Mouse (Mus musculus) midbrain, embryonic 15.5 days (tissue): Measurements from ENCODE around the gene Naa38. TPM values are rescaled to one million over a fixed set of nuclear protein-coding genes. Genes with fewer than 3 reads are reported as not detected.

ENCODE experiments used
- ATAC-seq: fragments of 200-750 bp; cut with Nextera tagmentation; replicated peaks from 2 replicates; pipeline ENCODE4 v1.8.0; 2017; ENCODE audit warnings: moderate TSS enrichment
- H3K27ac ChIP-seq: fragments of 300-500 bp; sonication (generic); 2 replicates; pipeline ENCODE4 v1.5.1; 2015; ENCODE audit warnings: mild to moderate bottlenecking, inconsistent platforms
- H3K27me3 ChIP-seq: fragments of 300-500 bp; sonication (generic); replicated peaks from 2 replicates; pipeline ENCODE4 v1.6.1; 2015; ENCODE audit warnings: inconsistent platforms
- H3K36me3 ChIP-seq: fragments of 300-500 bp; sonication (generic); replicated peaks from 2 replicates; pipeline ENCODE4 v1.6.1; 2015; ENCODE audit warnings: inconsistent platforms
- H3K4me1 ChIP-seq: fragments of 300-500 bp; sonication (generic); 2 replicates; pipeline ENCODE4 v1.6.1; 2015; ENCODE audit warnings: inconsistent platforms
- H3K4me2 ChIP-seq: fragments of 300-500 bp; sonication (generic); 2 replicates; pipeline ENCODE4 v1.6.1; 2015; ENCODE audit warnings: inconsistent platforms, mild to moderate bottlenecking, moderate library complexity
- H3K4me3 ChIP-seq: fragments of 300-500 bp; sonication (generic); 2 replicates; pipeline ENCODE4 v1.5.1; 2015; ENCODE audit warnings: mild to moderate bottlenecking, inconsistent platforms
- H3K9ac ChIP-seq: fragments of 300-500 bp; sonication (generic); 2 replicates; pipeline ENCODE4 v1.6.1; 2015; ENCODE audit warnings: mild to moderate bottlenecking, inconsistent platforms
- H3K9me3 ChIP-seq: fragments of 300-500 bp; sonication (generic); 2 replicates; pipeline ENCODE4 v1.6.1; 2016; ENCODE audit warnings: inconsistent platforms
- WGBS: fragments of 180-500 bp; shearing (Covaris S2); methylation state at CpG from one replicate; pipeline ENCODE4 v1.1.7; 2015; ENCODE audit warnings: mixed read lengths; 5-methylcytosine and 5-hydroxymethylcytosine counted together
- polyA plus RNA-seq: library from polyadenylated mRNA; unstranded; fragments of >200 nt; fragmentation: Nextera tagmentation; extraction: Ambion mirVana; gene quantifications from 2 replicates; pipeline ENCODE4 v1.2.1, GENCODE M21; 2015

The Naa38 gene
- polyA plus RNA-seq, 1 experiment from 2014 or later = 101 TPM

DNA sequence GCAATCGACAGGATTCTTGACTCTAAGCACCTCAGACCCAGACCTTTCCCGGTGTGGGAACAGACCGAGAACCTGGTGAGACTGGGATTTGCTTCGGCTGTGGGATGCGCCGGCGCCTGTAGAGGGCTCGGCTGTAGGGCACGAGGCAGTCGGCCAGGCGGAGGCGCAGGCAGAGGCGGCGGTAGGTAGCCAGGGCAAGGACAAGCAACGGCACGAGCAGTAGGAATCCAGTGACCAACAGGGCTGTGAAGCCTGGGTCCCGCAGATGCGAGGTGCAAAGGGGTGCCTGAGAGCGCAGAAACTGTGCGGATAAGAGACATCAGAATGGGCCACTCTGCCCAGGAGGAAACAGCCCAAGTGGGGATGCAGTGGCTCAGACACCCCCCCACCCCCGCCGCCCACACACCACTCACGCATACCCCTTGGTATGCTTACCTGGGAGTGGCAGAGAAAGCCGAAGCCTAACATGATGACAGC, 2.3 kb downstream of the Naa38 start:
- ATAC-seq = no peak

GRCm38 (mm10) chr11:69398059-69398458, 2.8 kb downstream of the Naa38 start, which contains the start of gene Tmem88:
TSS of gene Tmem88 (minus strand) at chr11:69398234.
- H3K4me3 ChIP-seq = peak within 1 kb of the TSS; percentile 2
- WGBS = 4% methylated on average over 16 of the region's 16 CpGs
- H3K9ac ChIP-seq = no peak within 1 kb of the TSS
- peaks cover 32% of the 10 kb centered on the region for H3K36me3 ChIP-seq
- H3K4me2 ChIP-seq = peak within 1 kb of the TSS; percentile 27
- no peaks in the 10 kb centered on the region for H3K9me3 ChIP-seq
- H3K27me3 ChIP-seq = 0 out of 2 replicates have a peak, but pooled peaks cover 6% of the 10 kb centered on the region
- no peak for ATAC-seq
- H3K4me1 ChIP-seq = peaks cover 23% of the 10 kb centered on the region
- H3K27ac ChIP-seq = no peak within 1 kb of the TSS

More for the DNA sequence above, 2.3 kb downstream of the Naa38 start:
- Histone ChIP-seq H3K9ac (no peak overlapping the region), H3K4me1 (peaks cover 23% of the 10 kb centered on the region), H3K27ac (no peak overlapping the region), H3K4me3 (peak overlapping the region; percentile 2; the same call in 1 of the 2 replicates), H3K36me3 (peaks cover 28% of the 10 kb centered on the region), H3K4me2 (peak overlapping the region; percentile 27), H3K9me3 (no peaks in the 10 kb centered on the region), H3K27me3 (0 out of 2 replicates have a peak, but pooled peaks cover 6% of the 10 kb centered on the region)
- 9% methylated on average over 24 of the region's 24 CpGs for WGBS

GRCm38 (mm10) chr11:69398486-69399200, 3.4 kb downstream of the Naa38 start:
- Histone ChIP-seq H3K4me2 (no peak overlapping the region), H3K27me3 (0 out of 2 replicates have a peak, but pooled peaks cover 6% of the 10 kb centered on the region), H3K27ac (no peak overlapping the region), H3K9ac (no peak overlapping the region), H3K36me3 (peaks cover 37% of the 10 kb centered on the region), H3K9me3 (no peaks in the 10 kb centered on the region), H3K4me1 (peaks cover 23% of the 10 kb centered on the region), H3K4me3 (no peak overlapping the region)
- WGBS = 18% methylated on average over 21 of the region's 21 CpGs
- no peak for ATAC-seq

DNA sequence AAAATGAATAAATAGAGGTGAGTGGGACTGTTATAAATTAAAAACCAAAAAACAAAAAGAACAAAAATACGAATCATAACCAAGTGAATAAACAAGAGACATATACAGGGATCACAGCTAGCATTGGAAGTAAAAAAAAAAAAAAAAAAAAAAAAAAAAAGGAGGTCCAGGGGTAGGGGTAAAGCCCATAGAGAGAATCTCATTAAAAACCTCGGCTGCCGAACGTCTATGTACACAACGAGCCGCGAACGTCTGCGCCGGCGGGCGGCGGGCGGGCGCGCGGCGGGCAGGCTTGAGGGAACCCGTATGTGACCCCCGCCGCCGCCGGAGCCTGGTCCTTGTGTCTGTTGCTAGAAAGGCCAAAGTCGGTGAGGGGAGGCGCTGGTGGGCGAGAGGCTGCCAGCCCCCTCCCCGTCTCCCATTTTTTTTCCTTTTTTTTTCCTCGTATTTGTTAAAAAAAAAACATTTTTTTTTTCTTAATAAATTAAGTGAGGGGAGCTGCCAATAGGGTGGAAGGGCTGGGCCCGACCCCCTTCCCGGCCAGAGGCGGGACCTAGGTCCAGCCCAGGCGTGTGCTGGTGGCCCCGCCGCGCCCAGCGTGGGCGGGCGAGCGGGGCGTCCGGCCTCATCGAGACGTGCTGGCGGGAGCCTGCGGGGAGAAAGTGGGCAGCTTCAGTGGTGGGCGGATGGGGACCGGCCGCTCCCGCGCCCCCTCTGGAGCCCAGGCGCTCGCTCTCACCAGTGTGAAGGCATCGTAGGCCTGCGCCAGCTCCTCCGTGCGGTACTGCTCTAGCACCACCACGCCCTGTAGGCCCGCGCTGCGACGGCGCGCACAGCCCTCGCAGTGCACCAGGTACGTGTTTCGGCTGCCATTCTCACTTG, 4.2 kb downstream of the Naa38 start:
- Histone ChIP-seq H3K9me3 (no peaks in the 10 kb centered on the region), H3K4me2 (no peak overlapping the region), H3K27ac (no peak overlapping the region), H3K4me3 (no peak overlapping the region), H3K36me3 (peaks cover 45% of the 10 kb centered on the region), H3K4me1 (peaks cover 17% of the 10 kb centered on the region), H3K9ac (no peak overlapping the region), H3K27me3 (0 out of 2 replicates have a peak, but pooled peaks cover 6% of the 10 kb centered on the region)
- 21% methylated on average over 58 of the region's 66 CpGs for WGBS
- no peak for ATAC-seq

GRCm38 (mm10) chr11:69400083-69400850, 5.0 kb downstream of the Naa38 start:
- Histone ChIP-seq H3K9ac (no peak overlapping the region), H3K36me3 (peaks cover 51% of the 10 kb centered on the region), H3K4me2 (no peak overlapping the region), H3K9me3 (no peaks in the 10 kb centered on the region), H3K27me3 (0 out of 2 replicates have a peak, but pooled peaks cover 6% of the 10 kb centered on the region), H3K4me1 (peaks cover 16% of the 10 kb centered on the region), H3K4me3 (no peak overlapping the region), H3K27ac (no peak overlapping the region)
- 79% methylated on average over 25 of the region's 25 CpGs for WGBS
- no peak for ATAC-seq

GRCm38 (mm10) chr11:69401210-69401637, 5.9 kb downstream of the Naa38 start:
- no peak overlapping the region for H3K4me3 ChIP-seq

GRCm38 (mm10) chr11:69401987-69402386, 6.7 kb downstream of the Naa38 start:
- Histone ChIP-seq H3K27me3 (0 out of 2 replicates have a peak, but pooled peaks cover 6% of the 10 kb centered on the region), H3K9ac (no peak overlapping the region), H3K36me3 (peaks cover 67% of the 10 kb centered on the region), H3K4me2 (no peak overlapping the region), H3K4me1 (peaks cover 7% of the 10 kb centered on the region), H3K9me3 (no peaks in the 10 kb centered on the region), H3K4me3 (no peak overlapping the region), H3K27ac (0 out of 2 replicates have a peak overlapping the region, but pooled peaks have one; percentile 2)
- 87% methylated on average over 12 of the region's 12 CpGs for WGBS
- ATAC-seq = no peak

More at GRCm38 (mm10) chr11:69401210-69401637, 5.9 kb downstream of the Naa38 start:
- WGBS = 19% methylated on average over 22 of the region's 22 CpGs
- H3K4me2 ChIP-seq = no peak overlapping the region
- H3K9me3 ChIP-seq = no peaks in the 10 kb centered on the region
- H3K9ac ChIP-seq = no peak overlapping the region
- H3K4me1 ChIP-seq = peaks cover 13% of the 10 kb centered on the region
- peak; percentile 70 for ATAC-seq
- H3K27me3 ChIP-seq = 0 out of 2 replicates have a peak, but pooled peaks cover 6% of the 10 kb centered on the region
- H3K27ac ChIP-seq = 0 out of 2 replicates have a peak overlapping the region, but pooled peaks have one; percentile 2
- peaks cover 61% of the 10 kb centered on the region for H3K36me3 ChIP-seq

DNA sequence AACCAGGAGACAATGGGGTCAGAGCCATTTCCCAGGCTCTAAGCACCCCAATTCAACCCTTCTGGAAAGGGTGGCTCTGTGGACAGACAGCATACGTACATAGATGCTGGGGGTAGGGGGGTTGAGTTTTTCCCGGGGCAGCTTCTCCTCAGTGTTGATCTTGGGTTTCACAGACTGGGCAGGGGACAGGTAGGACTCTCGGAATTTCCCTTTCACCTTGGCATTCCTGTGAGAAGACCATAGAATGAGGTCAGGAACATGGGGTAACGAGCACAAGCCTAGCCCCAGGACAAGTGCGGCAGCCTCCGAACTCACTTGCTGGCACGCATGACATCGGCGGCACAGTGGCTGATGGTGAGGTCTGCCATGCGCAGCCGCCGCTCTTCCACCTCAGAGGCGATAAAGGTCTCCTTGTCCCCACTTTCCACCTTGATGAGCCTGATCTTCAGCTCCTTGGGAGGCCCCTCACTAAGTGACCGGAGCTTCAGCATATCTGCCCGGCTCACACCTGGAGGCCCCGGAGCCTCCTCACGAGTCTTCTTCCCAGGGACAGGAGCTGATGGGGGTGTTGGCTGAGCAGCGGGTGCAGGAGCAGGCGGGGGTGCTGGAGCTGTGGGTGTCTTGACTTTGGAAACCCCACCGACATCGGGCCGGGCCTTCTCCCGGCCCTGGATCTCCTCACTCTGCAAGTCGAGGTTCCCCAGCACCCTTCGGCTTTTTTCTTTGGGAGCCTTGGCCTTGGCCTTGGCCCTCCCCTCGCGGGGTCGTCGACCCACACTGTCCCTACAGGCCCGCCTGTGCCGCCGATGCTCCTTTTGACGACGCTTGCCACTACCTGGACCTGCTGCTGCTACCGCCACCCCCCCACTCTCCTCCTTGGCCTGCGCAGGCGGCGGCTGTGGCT, 8.7 kb downstream of the Naa38 start:
- Histone ChIP-seq H3K4me1 (peaks cover 17% of the 10 kb centered on the region), H3K27me3 (0 out of 2 replicates have a peak, but pooled peaks cover 6% of the 10 kb centered on the region), H3K9ac (no peak overlapping the region), H3K36me3 (peaks cover 75% of the 10 kb centered on the region), H3K27ac (no peak overlapping the region), H3K4me3 (no peak overlapping the region), H3K9me3 (no peaks in the 10 kb centered on the region), H3K4me2 (no peak overlapping the region)
- WGBS = 92% methylated on average over 37 of the region's 38 CpGs
- no peak for ATAC-seq

DNA sequence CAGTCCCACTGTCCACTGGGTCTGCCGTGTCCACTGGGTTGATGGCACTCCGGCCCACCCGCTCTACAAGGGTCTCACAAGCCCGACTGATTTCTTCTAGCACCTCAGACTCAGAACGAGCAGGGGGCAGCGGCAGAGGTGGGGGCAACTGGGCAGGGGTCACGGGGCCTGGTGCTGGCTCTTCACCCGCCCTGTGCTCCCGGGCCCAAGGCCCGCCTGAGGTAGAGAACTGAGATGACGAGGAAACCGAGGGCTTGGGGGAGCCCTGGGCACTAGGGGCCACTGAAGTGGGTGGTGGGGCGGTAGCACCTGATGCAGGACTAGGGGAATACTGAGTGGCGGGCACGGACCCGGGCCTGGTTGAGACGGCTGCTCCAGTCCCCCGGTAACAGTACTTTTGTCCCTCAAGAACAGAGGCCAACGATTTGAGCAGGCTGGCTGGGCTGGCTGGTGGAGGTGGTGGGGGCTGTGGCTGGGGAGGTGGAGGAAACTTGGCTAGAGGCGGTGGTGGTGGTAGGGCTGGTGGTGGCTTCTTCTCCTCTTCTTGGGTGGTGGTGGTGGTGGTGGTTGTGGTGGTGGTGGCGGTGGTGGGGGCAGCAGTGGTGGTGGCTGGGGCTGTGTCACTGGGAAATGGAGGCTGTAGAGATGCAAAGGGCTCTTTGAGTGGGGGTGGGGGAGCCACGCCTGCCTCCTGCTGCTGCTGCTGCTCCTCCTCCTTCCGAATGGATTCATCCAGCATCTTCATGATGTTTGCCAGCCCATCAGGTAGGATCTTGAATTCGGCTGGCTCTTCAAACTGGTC, 9.5 kb downstream of the Naa38 start:
- Histone ChIP-seq H3K36me3 (peaks cover 72% of the 10 kb centered on the region), H3K27ac (no peak overlapping the region), H3K4me1 (peaks cover 26% of the 10 kb centered on the region), H3K27me3 (0 out of 2 replicates have a peak, but pooled peaks cover 6% of the 10 kb centered on the region), H3K9me3 (no peaks in the 10 kb centered on the region), H3K4me3 (no peak overlapping the region), H3K4me2 (no peak overlapping the region), H3K9ac (no peak overlapping the region)
- no peak for ATAC-seq
- WGBS = 93% methylated on average over 23 of the region's 24 CpGs
